Mouse (Mus musculus) heart, embryonic 10.5 days (tissue): Measurements from ENCODE around the gene Ncoa7. TPM values are rescaled to one million over a fixed set of nuclear protein-coding genes. Genes with fewer than 3 reads are reported as not detected.

Experiments
- DNase-seq: peaks from one replicate; pipeline ENCODE4 v3.0.0-alpha.2; 2017; ENCODE audit warnings: low spot score
- H3K27ac ChIP-seq: fragments of 300-500 bp; sonication (generic); 2 replicates; pipeline ENCODE4 v1.5.1; 2016; ENCODE audit warnings: mild to moderate bottlenecking
- H3K27me3 ChIP-seq: fragments of 300-500 bp; sonication (generic); 2 replicates; pipeline ENCODE4 v1.6.1; 2016; ENCODE audit warnings: mild to moderate bottlenecking; ENCODE audit not compliant: poor library complexity, insufficient read depth, severe bottlenecking
- H3K36me3 ChIP-seq: fragments of 300-500 bp; sonication (generic); 2 replicates; pipeline ENCODE4 v1.6.1; 2016; ENCODE audit warnings: mild to moderate bottlenecking, moderate library complexity
- H3K4me1 ChIP-seq: fragments of 300-500 bp; sonication (generic); 2 replicates; pipeline ENCODE4 v1.6.1; 2016; ENCODE audit warnings: mild to moderate bottlenecking
- H3K4me3 ChIP-seq: fragments of 300-500 bp; sonication (generic); 2 replicates; pipeline ENCODE4 v1.5.1; 2016; ENCODE audit warnings: mild to moderate bottlenecking, moderate library complexity
- H3K9me3 ChIP-seq: fragments of 300-500 bp; sonication (generic); 2 replicates; pipeline ENCODE4 v1.6.1; 2016; ENCODE audit warnings: mild to moderate bottlenecking, moderate library complexity
- WGBS: fragments of 180-500 bp; shearing (Covaris S2); methylation state at CpG from one replicate; pipeline ENCODE4 v1.1.7; 2016; 5-methylcytosine and 5-hydroxymethylcytosine counted together
- polyA plus RNA-seq: library from polyadenylated mRNA; unstranded; fragments of >200 nt; fragmentation: Nextera tagmentation; extraction: Ambion mirVana; gene quantifications from 2 replicates; pipeline ENCODE4 v1.2.1, GENCODE M21; 2016

Gene Ncoa7
- polyA plus RNA-seq, 1 experiment from 2014 or later, result 7.1 TPM

DNA sequence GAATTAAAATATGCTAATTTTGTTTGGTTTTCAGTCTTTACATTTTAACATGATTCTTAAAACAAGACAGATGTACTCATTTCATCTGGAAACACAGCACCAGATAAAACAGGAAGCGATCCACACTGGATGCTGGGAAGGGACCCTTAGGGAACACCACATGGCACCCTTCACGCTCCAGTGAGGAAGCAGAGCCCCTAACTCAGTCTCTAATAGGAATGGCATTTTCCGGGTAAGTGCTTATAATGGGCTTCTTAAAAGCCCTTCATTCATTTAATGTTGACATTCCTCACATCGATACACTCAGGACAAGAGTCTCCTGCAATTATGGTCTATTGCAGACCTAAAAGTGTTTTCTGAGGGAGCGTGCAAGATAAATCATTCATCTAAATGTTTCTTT, 27.6 kb downstream of the Ncoa7 start:
- H3K36me3 ChIP-seq, result no peaks in the 10 kb centered on the region
- no peak for DNase-seq
- H3K4me1 ChIP-seq, result peaks cover 5% of the 10 kb centered on the region
- no peak overlapping the region for H3K4me3 ChIP-seq
- no peaks in the 10 kb centered on the region for H3K27me3 ChIP-seq
- 85% methylated on average over 5 of the region's 5 CpGs for WGBS
- H3K27ac ChIP-seq, result no peak overlapping the region
- H3K9me3 ChIP-seq, result no peaks in the 10 kb centered on the region

DNA sequence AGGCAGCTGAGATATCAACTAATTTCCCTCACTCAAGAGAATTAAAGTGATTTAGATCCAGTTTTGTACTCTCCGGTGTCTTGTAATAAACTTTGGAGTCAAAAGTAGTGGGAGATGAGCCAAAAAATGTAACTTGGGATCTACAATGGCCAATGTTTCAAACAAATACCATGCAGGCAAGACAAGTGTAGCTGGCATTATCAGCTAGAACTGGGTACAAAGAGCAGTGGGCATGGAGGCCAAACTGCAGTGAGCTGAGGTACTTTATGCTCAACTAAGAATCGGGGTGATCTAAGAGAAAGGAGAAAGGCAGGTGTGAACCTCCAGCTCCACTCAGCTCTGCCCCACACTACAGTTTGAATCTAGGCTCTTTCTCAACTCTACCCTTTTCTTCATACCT, 28.7 kb downstream of the Ncoa7 start:
- Histone ChIP-seq H3K27me3 (no peaks in the 10 kb centered on the region), H3K9me3 (no peaks in the 10 kb centered on the region), H3K27ac (no peak overlapping the region), H3K36me3 (no peaks in the 10 kb centered on the region), H3K4me1 (peaks cover 5% of the 10 kb centered on the region), H3K4me3 (no peak overlapping the region)
- 92% methylated on average over 2 of the region's 2 CpGs for whole genome bisulfite sequencing
- no peak for DNase-seq

- peaks cover 2% of the 10 kb centered on the region for H3K4me1 ChIP-seq
- no peaks in the 10 kb centered on the region for H3K9me3 ChIP-seq
- H3K27me3 ChIP-seq, result no peaks in the 10 kb centered on the region
- no peak overlapping the region for H3K27ac ChIP-seq
- no peaks in the 10 kb centered on the region for H3K36me3 ChIP-seq
- no peak overlapping the region for H3K4me3 ChIP-seq
- no peak for DNase-seq
- 76% methylated on average over 5 of the region's 5 CpGs for WGBS
Measured at GRCm38 (mm10) chr10:30773181-30773580, 29.9 kb downstream of the Ncoa7 start.

DNA sequence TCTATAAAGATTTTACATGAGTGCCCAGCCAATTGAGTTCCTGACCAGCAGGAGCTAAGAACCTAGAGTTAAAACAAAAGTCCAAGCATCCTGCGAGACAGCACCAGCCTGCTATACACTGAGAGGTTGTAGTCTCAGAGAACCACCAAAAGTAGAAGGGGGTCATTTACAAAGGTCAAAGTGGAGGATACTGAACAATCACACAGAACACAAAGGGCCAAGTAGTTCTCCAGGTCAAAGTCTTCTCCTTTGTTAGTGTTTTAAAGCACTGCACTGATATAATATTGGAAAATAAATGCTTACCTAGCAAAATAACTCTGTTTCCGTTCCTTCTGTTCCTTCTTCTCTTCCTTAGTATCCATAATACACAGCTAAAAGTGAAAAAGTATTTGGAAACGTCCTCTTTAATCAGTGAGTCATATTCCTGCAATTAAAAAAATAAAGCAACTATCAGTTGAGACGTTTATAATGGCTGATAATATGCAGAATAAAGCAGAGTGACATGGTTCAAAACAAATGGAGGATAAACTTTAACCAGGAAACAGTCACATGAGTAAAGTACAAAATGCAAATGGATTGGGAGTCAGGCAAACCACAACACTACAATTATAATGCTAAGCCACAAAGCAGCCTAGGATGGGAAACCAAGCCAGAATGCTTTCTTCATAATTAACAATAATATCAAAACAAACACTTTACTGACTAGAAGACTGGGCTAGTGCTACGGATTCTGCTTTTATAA, 31.5 kb downstream of the Ncoa7 start:
- Histone ChIP-seq H3K9me3 (no peaks in the 10 kb centered on the region), H3K27ac (no peak overlapping the region), H3K4me1 (no peaks in the 10 kb centered on the region), H3K4me3 (no peak overlapping the region), H3K36me3 (no peaks in the 10 kb centered on the region), H3K27me3 (no peaks in the 10 kb centered on the region)
- DNase-seq, result no peak
- 77% methylated on average over 5 of the region's 5 CpGs for WGBS

GRCm38 (mm10) chr10:30768820-30769219, 34.3 kb downstream of the Ncoa7 start:
- Histone ChIP-seq H3K27ac (no peak overlapping the region), H3K27me3 (no peaks in the 10 kb centered on the region), H3K36me3 (0 out of 2 replicates have a peak, but pooled peaks cover 5% of the 10 kb centered on the region), H3K4me3 (no peak overlapping the region), H3K9me3 (no peaks in the 10 kb centered on the region), H3K4me1 (no peaks in the 10 kb centered on the region)
- WGBS, result 86% methylated on average over 1 of the region's 1 CpGs
- DNase-seq, result no peak

DNA sequence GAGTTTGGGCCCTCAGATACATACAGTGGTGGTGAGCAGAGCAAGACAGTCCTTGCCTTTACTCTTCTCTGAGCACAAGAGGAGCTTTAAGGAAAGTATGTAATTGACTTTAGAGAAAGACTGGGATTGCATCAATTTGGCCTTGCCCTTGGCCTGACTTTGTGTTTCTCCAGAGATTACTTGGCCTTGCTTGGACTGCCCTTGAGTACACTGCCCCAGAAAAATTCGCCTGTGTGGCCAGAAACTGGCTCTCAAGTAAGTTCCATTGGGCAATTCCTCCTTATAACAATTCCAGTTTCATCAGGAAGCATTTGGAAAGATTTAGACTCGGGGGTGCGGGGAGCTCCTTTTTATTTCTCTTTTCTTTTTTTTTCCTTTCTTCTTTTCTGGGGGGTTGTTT, 34.9 kb downstream of the Ncoa7 start:
- no peak for DNase-seq
- WGBS, result 87% methylated on average over 3 of the region's 3 CpGs
- H3K27me3 ChIP-seq, result no peaks in the 10 kb centered on the region

GRCm38 (mm10) chr10:30763179-30763770, 39.9 kb downstream of the Ncoa7 start:
- Histone ChIP-seq H3K4me3 (no peak overlapping the region), H3K9me3 (no peaks in the 10 kb centered on the region), H3K27ac (peak overlapping the region; percentile 62), H3K27me3 (no peaks in the 10 kb centered on the region), H3K4me1 (peaks cover 10% of the 10 kb centered on the region; the same call in 1 of the 2 replicates), H3K36me3 (0 out of 2 replicates have a peak, but pooled peaks cover 5% of the 10 kb centered on the region)
- WGBS, result 35% methylated on average over 8 of the region's 8 CpGs
- DNase-seq, result peak; percentile 94

More for the DNA sequence above, 34.9 kb downstream of the Ncoa7 start:
- H3K4me1 ChIP-seq, result 0 out of 2 replicates have a peak, but pooled peaks cover 3% of the 10 kb centered on the region
- no peak overlapping the region for H3K4me3 ChIP-seq
- no peaks in the 10 kb centered on the region for H3K9me3 ChIP-seq
- 0 out of 2 replicates have a peak, but pooled peaks cover 5% of the 10 kb centered on the region for H3K36me3 ChIP-seq
- no peak overlapping the region for H3K27ac ChIP-seq

DNA sequence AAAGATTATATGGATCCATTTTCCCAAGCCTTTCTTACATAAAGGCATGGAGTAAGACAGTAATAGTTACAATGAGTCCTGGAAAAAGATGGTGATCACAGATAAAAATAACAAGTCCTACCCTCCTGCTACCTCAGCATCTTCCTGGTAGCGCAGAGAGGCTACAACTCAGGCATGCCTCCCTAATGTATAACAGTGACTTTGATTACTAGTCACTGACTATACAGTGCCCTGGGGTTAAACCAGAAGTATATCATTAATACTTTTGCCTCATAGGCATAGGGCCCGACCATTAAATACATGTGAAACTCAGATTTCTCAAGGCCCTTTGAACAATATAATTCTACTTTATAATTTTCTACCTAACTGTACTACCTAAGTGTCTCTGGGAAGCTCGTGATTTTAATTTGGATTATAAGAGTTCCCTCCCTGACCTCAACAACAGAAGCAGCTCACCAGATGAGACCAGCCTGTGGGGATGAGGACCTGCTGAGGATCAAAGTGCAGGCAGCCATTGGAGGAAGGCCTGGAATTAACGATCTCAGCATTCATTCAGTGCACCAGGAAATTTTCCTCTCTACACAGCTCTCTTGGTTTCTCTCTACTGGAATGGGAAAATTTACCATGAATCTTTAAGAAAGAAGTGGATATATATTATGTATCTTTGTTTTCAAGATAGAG, 40.7 kb downstream of the Ncoa7 start:
- H3K27me3 ChIP-seq, result no peaks in the 10 kb centered on the region
- H3K4me3 ChIP-seq, result no peak overlapping the region
- no peaks in the 10 kb centered on the region for H3K9me3 ChIP-seq
- 0 out of 2 replicates have a peak, but pooled peaks cover 5% of the 10 kb centered on the region for H3K36me3 ChIP-seq
- DNase-seq, result no peak
- peak overlapping the region; percentile 62; the same call in 1 of the 2 replicates for H3K27ac ChIP-seq
- 84% methylated on average over 4 of the region's 4 CpGs for WGBS
- H3K4me1 ChIP-seq, result peaks cover 10% of the 10 kb centered on the region; the same call in 1 of the 2 replicates

- Histone ChIP-seq H3K27me3 (no peaks in the 10 kb centered on the region), H3K4me3 (no peak overlapping the region), H3K36me3 (no peaks in the 10 kb centered on the region), H3K9me3 (no peaks in the 10 kb centered on the region), H3K4me1 (peaks cover 15% of the 10 kb centered on the region), H3K27ac (no peak overlapping the region)
- WGBS, result 87% methylated on average over 8 of the region's 8 CpGs
- no peak for DNase-seq
Measured at GRCm38 (mm10) chr10:30759360-30760147, 43.6 kb downstream of the Ncoa7 start.

- Histone ChIP-seq H3K4me3 (no peak overlapping the region), H3K9me3 (no peaks in the 10 kb centered on the region), H3K4me1 (peaks cover 10% of the 10 kb centered on the region), H3K27me3 (no peaks in the 10 kb centered on the region), H3K36me3 (no peaks in the 10 kb centered on the region; the same call in 1 of the 2 replicates), H3K27ac (no peak overlapping the region)
- no peak for DNase-seq
Measured at GRCm38 (mm10) chr10:30756064-30756463, 47.1 kb downstream of the Ncoa7 start.

DNA sequence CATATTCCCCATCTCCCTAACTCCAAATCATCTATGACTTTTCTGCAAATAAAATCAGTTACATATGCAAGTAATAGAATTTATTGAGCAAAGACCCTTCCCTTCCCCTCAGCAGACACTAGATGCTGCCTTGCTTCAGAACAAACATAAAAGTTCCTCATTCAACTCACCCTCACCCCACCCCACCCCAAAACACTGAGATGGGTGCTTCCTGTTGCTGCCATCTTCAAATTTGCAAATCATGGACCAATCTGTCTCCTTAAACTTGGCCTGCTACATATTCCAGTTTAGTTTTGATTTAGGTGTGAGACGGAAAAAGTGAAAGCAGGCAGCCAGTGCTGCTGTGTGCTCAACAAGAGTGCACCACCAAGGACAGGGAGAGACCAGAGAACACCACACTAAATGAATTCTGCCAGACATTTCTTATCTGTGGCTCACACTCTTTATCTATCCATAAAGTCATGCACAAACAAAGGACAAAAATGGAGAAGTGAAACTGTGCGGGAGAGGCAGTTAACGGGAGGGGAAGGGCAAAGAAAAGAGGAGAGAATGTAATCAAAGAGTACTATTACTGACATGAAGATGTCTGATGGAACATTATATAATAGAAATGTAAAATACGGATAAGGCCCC, 48.2 kb downstream of the Ncoa7 start:
- 41% methylated on average over 4 of the region's 4 CpGs for WGBS
- H3K4me3 ChIP-seq, result peak overlapping the region; percentile 19
- no peaks in the 10 kb centered on the region for H3K27me3 ChIP-seq
- no peak for DNase-seq
- H3K9me3 ChIP-seq, result no peaks in the 10 kb centered on the region
- peak overlapping the region; percentile 62; the same call in 1 of the 2 replicates for H3K27ac ChIP-seq
- H3K4me1 ChIP-seq, result peaks cover 6% of the 10 kb centered on the region
- H3K36me3 ChIP-seq, result no peaks in the 10 kb centered on the region; the same call in 1 of the 2 replicates

DNA sequence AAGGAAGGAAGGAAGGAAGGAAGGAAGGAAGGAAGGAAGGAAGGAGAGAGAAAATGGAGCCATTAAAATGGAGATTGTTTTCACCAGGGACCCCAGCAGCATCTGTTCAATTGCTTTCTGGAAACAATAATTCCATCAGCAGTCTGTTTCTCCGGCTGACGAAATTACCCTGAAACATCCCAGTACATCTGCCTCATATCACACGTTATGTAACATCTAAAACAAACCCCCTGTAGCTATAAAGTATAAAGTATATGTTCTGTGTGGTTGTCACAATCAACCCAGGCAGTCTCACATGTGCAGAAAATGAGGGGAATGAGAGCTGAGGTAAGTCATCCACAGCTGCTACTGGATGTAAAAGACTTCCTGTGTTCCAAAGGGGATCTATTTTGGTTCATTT, 49.0 kb downstream of the Ncoa7 start:
- no peak for DNase-seq
- 89% methylated on average over 3 of the region's 3 CpGs for WGBS
- Histone ChIP-seq H3K4me3 (no peak overlapping the region), H3K36me3 (no peaks in the 10 kb centered on the region; the same call in 1 of the 2 replicates), H3K27ac (no peak overlapping the region), H3K9me3 (no peaks in the 10 kb centered on the region), H3K27me3 (no peaks in the 10 kb centered on the region), H3K4me1 (peaks cover 6% of the 10 kb centered on the region)
